Mouse (Mus musculus) myocyte (in vitro differentiated cells): ENCODE data around the gene Nwd2. TPM values are rescaled to one million over a fixed set of nuclear protein-coding genes. Genes with fewer than 3 reads are reported as not detected.

Experiments used
- H3K27me3 ChIP-seq: one replicate; pipeline ENCODE4 v1.6.1; 2011; ENCODE audit not compliant: control insufficient read depth, insufficient read depth, insufficient read length
- H3K36me3 ChIP-seq: one replicate; pipeline ENCODE4 v1.6.1; 2011; ENCODE audit not compliant: control insufficient read depth, insufficient read depth
- H3K4me2 ChIP-seq: one replicate; pipeline ENCODE4 v1.6.1; 2011; ENCODE audit warnings: low read depth, control low read depth
- H3K4me3 ChIP-seq: one replicate; pipeline ENCODE4 v1.5.1; 2011; ENCODE audit warnings: mild to moderate bottlenecking, control low read depth, moderate library complexity
- H3K79me2 ChIP-seq: one replicate; pipeline ENCODE4 v1.6.1; 2011; ENCODE audit not compliant: control insufficient read depth, insufficient read depth
- H3ac ChIP-seq: one replicate; pipeline ENCODE4 v1.6.1; 2011; ENCODE audit not compliant: control insufficient read depth, insufficient read length
- CEBPB ChIP-seq: IDR thresholded peaks from 2 replicates; pipeline ENCODE4 v1.6.1; 2011; ENCODE audit warnings: mild to moderate bottlenecking, moderate library complexity; ENCODE audit not compliant: poor library complexity, insufficient read depth, severe bottlenecking
- E2F4 ChIP-seq: IDR thresholded peaks from one replicate; pipeline ENCODE4 v1.6.1; 2011; ENCODE audit warnings: mild to moderate bottlenecking, control low read depth, moderate library complexity; ENCODE audit not compliant: insufficient read depth
- MAX ChIP-seq: IDR thresholded peaks from one replicate; pipeline ENCODE4 v1.6.1; 2011; ENCODE audit warnings: low read depth, mild to moderate bottlenecking, control low read depth
- MYOD1 ChIP-seq, 3 experiments: IDR thresholded peaks; one replicate each; pipeline ENCODE4 v1.6.1; 2011; ENCODE audit warnings: control low read depth in 2 of 3, low read depth in 2 of 3, mild to moderate bottlenecking in 2 of 3, moderate library complexity in 1 of 3; ENCODE audit not compliant: insufficient read length in 2 of 3, control insufficient read depth in 1 of 3
- MYOG ChIP-seq, 3 experiments: IDR thresholded peaks; one replicate each; pipeline ENCODE4 v1.6.1; 2011; ENCODE audit warnings: control low read depth in 2 of 3, low read depth in 2 of 3, mild to moderate bottlenecking in 2 of 3; ENCODE audit not compliant: insufficient read length in 2 of 3, control insufficient read depth in 1 of 3, insufficient read depth in 1 of 3
- POLR2A ChIP-seq: IDR thresholded peaks from one replicate; pipeline ENCODE4 v1.6.1; 2011; ENCODE audit warnings: low read depth, mild to moderate bottlenecking, control low read depth, moderate library complexity; ENCODE audit not compliant: insufficient read length
- POLR2AphosphoS2 ChIP-seq: IDR thresholded peaks from one replicate; pipeline ENCODE4 v1.6.1; 2011; ENCODE audit warnings: low read depth, control low read depth; ENCODE audit not compliant: insufficient read length
- REST ChIP-seq: IDR thresholded peaks from one replicate; pipeline ENCODE4 v1.6.1; 2011; ENCODE audit warnings: mild to moderate bottlenecking, control low read depth, moderate library complexity; ENCODE audit not compliant: insufficient read depth, insufficient read length
- SRF ChIP-seq: IDR thresholded peaks from one replicate; pipeline ENCODE4 v1.6.1; 2011; ENCODE audit warnings: low read depth; ENCODE audit not compliant: control insufficient read depth, insufficient read length
- TCF12 ChIP-seq: IDR thresholded peaks from one replicate; pipeline ENCODE4 v1.6.1; 2011; ENCODE audit warnings: mild to moderate bottlenecking, control low read depth; ENCODE audit not compliant: poor library complexity, insufficient read depth, severe bottlenecking
- TCF3 ChIP-seq: IDR thresholded peaks from one replicate; pipeline ENCODE4 v1.6.1; 2011; ENCODE audit warnings: low read depth, control low read depth; ENCODE audit not compliant: insufficient read length
- USF1 ChIP-seq: IDR thresholded peaks from one replicate; pipeline ENCODE4 v1.6.1; 2011; ENCODE audit warnings: low read depth, mild to moderate bottlenecking, control low read depth, moderate library complexity
- polyA plus RNA-seq: library from polyadenylated mRNA; unstranded; fragments of >200 nt; fragmentation: generic; extraction: Trizol; gene quantifications from one replicate; pipeline ENCODE4 v1.2.1, GENCODE M21; 2012; ENCODE audit warnings: missing spikeins

The Nwd2 gene
- polyA plus RNA-seq, 1 experiment = 0.01 TPM

- TF ChIP-seq POLR2AphosphoS2 (no peak), TCF3 (no peak), REST (no peak), MYOD1 (IDR thresholded peaks at IDR 0.05; ENCODE audit: control insufficient read depth in 1 of 3, insufficient read length in 2 of 3, low read depth in 2 of 3) (no peak), TCF12 (no peak), MAX (no peak), USF1 (no peak)
- Histone ChIP-seq H3K36me3 (no peaks in the 10 kb centered on the region), H3ac (no peak overlapping the region), H3K4me2 (no peak overlapping the region), H3K4me3 (no peak overlapping the region), H3K79me2 (no peaks in the 10 kb centered on the region), H3K27me3 (no peaks in the 10 kb centered on the region)
Measured at GRCm38 (mm10) chr5:63627832-63628530, 20.9 kb upstream of the Nwd2 start.

DNA sequence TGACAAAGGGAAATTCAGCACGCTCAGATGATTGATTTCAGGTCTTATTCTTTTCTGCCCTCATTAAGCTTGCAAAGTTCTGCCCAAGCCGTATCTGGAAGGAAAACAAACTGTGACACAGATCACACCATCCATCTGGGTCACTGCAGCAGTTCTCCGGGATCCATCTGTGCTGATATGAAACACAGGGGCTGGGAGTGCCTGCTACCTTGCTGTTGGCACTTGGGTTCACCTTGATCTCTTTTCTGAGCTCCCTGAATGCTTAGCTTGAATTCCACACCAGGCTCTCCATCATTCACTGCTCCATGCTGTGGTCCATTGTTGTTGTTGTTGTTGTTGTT lies 20.4 kb upstream of the Nwd2 start:
- Histone ChIP-seq H3ac (no peak overlapping the region), H3K79me2 (no peaks in the 10 kb centered on the region), H3K4me2 (no peak overlapping the region), H3K27me3 (no peaks in the 10 kb centered on the region), H3K36me3 (no peaks in the 10 kb centered on the region), H3K4me3 (no peak overlapping the region)
- no peak for TF ChIP-seq TCF3
- no peak for TF ChIP-seq REST
- TF ChIP-seq CEBPB = no peak
- TF ChIP-seq E2F4 = no peak
- TF ChIP-seq MAX = no peak
- no peak for TF ChIP-seq TCF12
- TF ChIP-seq POLR2AphosphoS2 = no peak
- no peak for TF ChIP-seq MYOD1 (IDR thresholded peaks at IDR 0.05; ENCODE audit: control insufficient read depth in 1 of 3, insufficient read length in 2 of 3, low read depth in 2 of 3)
- no peak for TF ChIP-seq USF1
- no peak for TF ChIP-seq POLR2A
- TF ChIP-seq SRF = no peak
- TF ChIP-seq MYOG (IDR thresholded peaks at IDR 0.05; ENCODE audit: control insufficient read depth in 1 of 3, insufficient read depth in 1 of 3, insufficient read length in 2 of 3, low read depth in 2 of 3) = no peak

DNA sequence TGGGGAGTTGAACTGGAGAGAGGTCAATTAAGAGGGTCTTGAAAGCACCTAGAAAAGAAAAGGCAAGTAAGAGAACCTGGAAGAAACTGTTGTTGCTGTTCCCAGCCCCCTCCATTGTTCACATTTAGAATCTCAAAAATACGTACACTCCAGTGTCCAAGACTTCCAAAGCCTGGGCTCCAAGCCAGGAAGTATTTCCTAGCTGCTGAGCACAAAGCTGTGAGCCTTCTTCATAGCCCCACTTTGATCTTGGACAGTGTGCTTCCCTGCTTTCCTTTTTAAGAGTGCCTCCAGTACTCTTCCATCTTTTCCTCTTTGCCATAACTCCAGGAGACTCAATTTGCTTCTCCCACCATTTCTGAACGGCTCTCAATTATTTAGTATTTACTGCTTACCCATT lies 14.3 kb upstream of the Nwd2 start:
- Histone ChIP-seq H3K4me2 (no peak overlapping the region), H3ac (no peak overlapping the region), H3K36me3 (no peaks in the 10 kb centered on the region), H3K79me2 (no peaks in the 10 kb centered on the region), H3K4me3 (no peak overlapping the region), H3K27me3 (no peaks in the 10 kb centered on the region)
- TF ChIP-seq POLR2A (no peak), CEBPB (no peak), TCF12 (no peak), MAX (no peak), REST (no peak), MYOG (IDR thresholded peaks at IDR 0.05; ENCODE audit: control insufficient read depth in 1 of 3, insufficient read depth in 1 of 3, insufficient read length in 2 of 3, low read depth in 2 of 3) (no peak), USF1 (no peak), MYOD1 (IDR thresholded peaks at IDR 0.05; ENCODE audit: control insufficient read depth in 1 of 3, insufficient read length in 2 of 3, low read depth in 2 of 3) (no peak), SRF (no peak), E2F4 (no peak), POLR2AphosphoS2 (no peak), TCF3 (no peak)

DNA sequence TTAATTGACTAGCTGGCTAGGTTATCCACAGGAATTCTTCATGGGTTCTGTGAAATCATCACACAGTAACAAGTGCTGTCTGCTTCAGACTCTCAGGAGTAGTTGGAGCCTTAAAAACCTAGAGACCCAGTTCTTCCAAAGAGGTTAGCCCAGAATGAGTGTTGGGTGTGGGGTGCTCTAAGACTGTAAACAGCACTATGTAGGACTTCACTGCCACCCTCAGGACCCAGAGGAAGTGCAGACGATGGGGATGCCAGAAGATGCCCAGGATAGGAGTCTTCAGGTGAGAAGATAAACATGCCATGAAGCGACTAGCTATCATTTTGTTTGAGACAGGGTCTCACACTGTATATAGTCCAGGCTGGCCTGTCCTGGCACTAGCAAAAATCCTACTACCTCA lies 715 bp upstream of the Nwd2 start:
- no peaks in the 10 kb centered on the region for H3K36me3 ChIP-seq
- H3ac ChIP-seq = no peak overlapping the region
- H3K4me3 ChIP-seq = no peak overlapping the region
- H3K4me2 ChIP-seq = no peak overlapping the region
- TF ChIP-seq MYOD1 (IDR thresholded peaks at IDR 0.05; ENCODE audit: control insufficient read depth in 1 of 3, insufficient read length in 2 of 3, low read depth in 2 of 3) = no peak
- no peaks in the 10 kb centered on the region for H3K79me2 ChIP-seq
- peaks cover 10% of the 10 kb centered on the region for H3K27me3 ChIP-seq

- H3K4me2 ChIP-seq = no peak overlapping the region
- no peaks in the 10 kb centered on the region for H3K79me2 ChIP-seq
- H3K27me3 ChIP-seq = peaks cover 10% of the 10 kb centered on the region
- H3K36me3 ChIP-seq = no peaks in the 10 kb centered on the region
- no peak overlapping the region for H3K4me3 ChIP-seq
- no peak overlapping the region for H3ac ChIP-seq
- TF ChIP-seq MYOD1 (IDR thresholded peaks at IDR 0.05; ENCODE audit: control insufficient read depth in 1 of 3, insufficient read length in 2 of 3, low read depth in 2 of 3) = no peak
- no peak for TF ChIP-seq SRF
- no peak for TF ChIP-seq USF1
- TF ChIP-seq POLR2AphosphoS2 = no peak
- no peak for TF ChIP-seq MYOG (IDR thresholded peaks at IDR 0.05; ENCODE audit: control insufficient read depth in 1 of 3, insufficient read depth in 1 of 3, insufficient read length in 2 of 3, low read depth in 2 of 3)
- no peak for TF ChIP-seq TCF3
- TF ChIP-seq MAX = no peak
- no peak for TF ChIP-seq E2F4
- TF ChIP-seq TCF12 = no peak
- TF ChIP-seq CEBPB = no peak
- TF ChIP-seq POLR2A = no peak
- TF ChIP-seq REST = no peak
Measured at GRCm38 (mm10) chr5:63649533-63650464, 897 bp downstream of the Nwd2 start.
